Mouse (Mus musculus) natural killer cell, adult 2 months (primary cell): ENCODE results near the gene Ugt1a1.

Source experiments
- DNase-seq, 2 experiments: peaks; one replicate each; pipeline ENCODE4 v3.0.0; 2022; ENCODE audit warnings: low spot score in 2 of 2

Gene Ugt1a1

GRCm38 (mm10) chr1:88234248-88234610, 22.5 kb downstream of the Ugt1a1 start:
- DNase-seq: no peak

GRCm38 (mm10) chr1:88234646-88235045, 22.9 kb downstream of the Ugt1a1 start:
- DNase-seq: no peak

- no peak for DNase-seq
Measured at GRCm38 (mm10) chr1:88235046-88235893, 23.5 kb downstream of the Ugt1a1 start.

- no peak for DNase-seq
Measured at GRCm38 (mm10) chr1:88235894-88236415, 24.2 kb downstream of the Ugt1a1 start.

- DNase-seq: no peak
Measured at GRCm38 (mm10) chr1:88237311-88237710, 25.6 kb downstream of the Ugt1a1 start.

DNA sequence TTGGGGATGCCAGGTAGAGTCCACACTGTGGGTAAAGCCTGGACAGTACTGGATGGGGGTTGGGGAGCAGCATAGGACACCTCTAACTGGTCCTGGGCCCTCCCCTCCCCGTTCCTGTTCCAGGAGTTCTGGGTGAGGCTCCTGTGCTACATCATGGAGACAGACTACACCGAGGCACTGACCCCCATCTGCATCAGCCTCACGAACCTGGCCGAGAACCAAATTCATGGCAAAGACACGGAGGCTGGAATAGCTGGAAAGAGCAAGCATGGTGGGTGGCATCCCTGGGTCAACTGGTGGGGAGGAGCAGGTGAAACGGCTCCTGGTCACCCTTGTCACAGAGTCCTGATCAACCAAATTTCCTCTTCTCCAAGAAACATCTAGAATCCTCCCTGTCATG, 27.0 kb downstream of the Ugt1a1 start:
- no peak for DNase-seq

DNA sequence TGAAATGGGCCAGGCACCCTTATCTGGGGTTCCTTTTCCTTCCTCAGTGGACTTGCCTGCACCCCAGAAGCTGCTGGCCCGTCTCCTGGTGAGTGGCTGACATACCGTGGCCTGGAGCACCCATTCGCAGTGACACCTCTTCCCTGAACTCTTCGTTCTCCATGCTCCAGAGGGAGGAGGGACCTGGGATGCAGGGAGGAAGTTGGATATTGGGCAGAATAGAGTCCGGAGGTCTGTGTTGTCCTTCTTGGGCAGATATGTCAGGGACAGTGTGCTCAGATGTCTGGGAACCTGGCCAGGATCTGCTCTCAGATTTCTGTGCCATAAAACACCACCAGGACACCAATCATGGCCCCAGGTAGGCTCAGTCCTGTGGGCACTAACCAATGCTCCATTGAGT, 28.3 kb downstream of the Ugt1a1 start:
- DNase-seq: no peak

- no peak for DNase-seq
Measured at GRCm38 (mm10) chr1:88240579-88240978, 28.8 kb downstream of the Ugt1a1 start.

- no peak for DNase-seq
Measured at GRCm38 (mm10) chr1:88243861-88244260, 32.1 kb downstream of the Ugt1a1 start.

DNA sequence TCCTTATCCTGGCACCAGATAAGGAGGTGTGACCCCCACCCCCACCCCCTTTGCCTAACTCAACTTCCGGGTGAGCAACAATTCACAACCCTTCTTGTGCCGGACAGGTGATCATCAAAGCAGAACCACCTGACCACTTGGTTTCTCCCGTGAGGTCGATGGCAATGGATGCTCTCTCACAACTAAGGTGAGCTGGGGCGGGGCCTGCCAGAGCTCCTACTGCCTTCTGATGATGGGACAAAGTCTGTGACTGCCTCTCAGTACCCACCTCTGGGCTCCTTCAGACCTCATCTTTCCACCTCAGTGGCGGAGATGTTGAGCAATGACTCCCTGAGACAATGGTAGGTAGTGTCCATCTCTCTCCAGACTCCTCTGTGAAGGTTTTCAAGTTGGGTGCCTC, 34.1 kb downstream of the Ugt1a1 start:
- DNase-seq: no peak

- DNase-seq: no peak
Measured at GRCm38 (mm10) chr1:88246386-88246785, 34.6 kb downstream of the Ugt1a1 start.

GRCm38 (mm10) chr1:88247660-88248059, 35.9 kb downstream of the Ugt1a1 start:
- no peak for DNase-seq

- DNase-seq: no peak
Measured at GRCm38 (mm10) chr1:88248658-88249057, 36.9 kb downstream of the Ugt1a1 start.

GRCm38 (mm10) chr1:88249596-88249995, 37.8 kb downstream of the Ugt1a1 start:
- no peak for DNase-seq

GRCm38 (mm10) chr1:88250023-88250422, 38.3 kb downstream of the Ugt1a1 start:
- DNase-seq: no peak

GRCm38 (mm10) chr1:88253106-88253505, 41.3 kb downstream of the Ugt1a1 start:
- DNase-seq: no peak

DNA sequence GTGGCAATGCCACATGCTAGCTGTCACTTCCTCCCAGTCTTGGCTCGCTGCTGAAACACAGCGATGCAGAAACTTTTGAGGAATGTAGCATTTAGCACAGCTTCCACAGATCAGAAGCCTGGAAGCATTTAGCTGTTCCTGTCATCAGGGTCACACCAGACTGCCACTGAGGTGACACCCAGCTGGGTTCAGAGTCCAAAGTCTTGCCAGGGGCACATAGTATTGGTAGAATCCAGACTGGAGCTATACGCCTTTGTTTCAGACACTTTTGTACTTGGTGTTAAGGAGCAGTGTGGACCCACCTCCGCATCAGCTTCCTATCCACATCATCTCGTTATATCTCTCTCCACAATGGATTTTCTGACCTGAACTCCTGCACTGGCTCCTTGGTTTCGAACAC, 41.8 kb downstream of the Ugt1a1 start:
- no peak for DNase-seq

- no peak for DNase-seq
Measured at GRCm38 (mm10) chr1:88254793-88255465, 43.2 kb downstream of the Ugt1a1 start.

DNA sequence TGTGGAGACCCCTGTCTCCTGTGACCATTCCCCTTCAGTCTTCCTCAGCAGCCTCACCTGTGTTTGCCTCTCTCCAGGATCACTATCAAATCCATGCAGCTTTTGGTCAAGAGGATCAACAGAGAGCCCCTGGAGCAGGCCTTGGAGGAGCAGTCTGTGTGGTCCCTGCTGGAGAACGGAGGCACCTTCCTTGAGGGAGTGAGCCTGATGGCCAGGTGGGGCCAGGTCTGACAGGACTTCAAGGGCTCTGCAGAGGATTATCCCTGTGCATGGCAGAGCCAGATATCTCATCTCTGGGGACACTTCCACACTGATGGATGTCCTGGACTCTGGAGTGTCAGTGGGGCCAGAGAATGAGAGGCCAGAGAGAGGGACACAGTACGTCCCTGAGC, 43.7 kb downstream of the Ugt1a1 start:
- DNase-seq: no peak

GRCm38 (mm10) chr1:88255989-88256754, 44.4 kb downstream of the Ugt1a1 start:
- no peak for DNase-seq

DNA sequence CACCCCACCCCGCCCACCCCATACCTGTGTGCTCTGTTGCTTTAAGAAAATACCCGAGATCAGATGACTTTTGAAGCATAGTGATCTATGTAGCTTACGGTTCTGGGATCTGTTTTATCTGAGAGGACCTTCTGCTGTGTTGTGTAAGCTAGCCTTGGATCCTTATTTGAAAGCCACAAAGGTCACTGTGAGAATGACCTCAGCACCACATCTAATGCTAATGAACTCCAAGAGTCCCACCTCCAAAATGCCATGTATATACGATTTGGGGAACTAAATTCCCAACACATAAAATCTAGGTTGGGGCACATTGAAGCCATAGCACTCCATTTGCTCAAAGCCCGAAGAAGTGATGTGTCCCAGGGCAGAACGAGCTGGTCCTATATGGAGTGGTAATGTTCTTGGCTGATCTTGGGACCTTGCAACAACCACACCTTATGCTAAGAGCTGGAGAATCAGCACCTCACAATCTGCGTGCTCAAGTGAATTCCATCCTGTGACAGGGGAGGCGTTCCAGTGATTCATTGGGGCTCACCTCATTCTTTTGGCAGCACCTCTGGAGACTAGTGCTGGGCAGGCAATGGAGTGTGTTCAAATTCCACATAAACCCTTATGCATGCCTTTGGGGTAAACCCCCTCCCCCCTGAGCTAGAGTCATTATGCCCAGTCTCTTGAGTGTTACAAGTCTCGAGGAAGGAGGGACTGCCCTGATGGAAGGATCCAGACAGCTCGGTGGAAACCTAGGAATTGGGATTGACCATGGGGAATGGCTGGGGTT, 45.3 kb downstream of the Ugt1a1 start:
- DNase-seq: no peak

DNA sequence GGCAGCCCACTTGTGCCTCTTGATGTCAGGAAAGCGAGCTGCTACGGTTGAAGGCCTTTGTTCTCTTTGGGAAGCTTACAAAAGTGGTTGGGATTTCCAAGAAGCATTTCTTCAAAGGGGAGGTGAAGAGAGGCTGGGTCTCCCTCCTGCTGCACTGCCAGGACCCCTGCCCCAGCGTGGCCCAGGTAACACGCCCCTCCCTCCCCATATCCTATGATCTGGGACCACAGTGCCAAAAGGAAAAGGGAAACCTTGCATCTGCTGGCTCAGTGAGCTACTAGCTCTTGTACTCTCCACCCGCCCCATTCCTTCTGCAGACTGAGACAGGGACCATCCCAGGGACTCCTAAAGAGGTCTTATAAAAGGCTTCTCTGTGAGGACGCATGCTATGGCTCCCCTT, 45.9 kb downstream of the Ugt1a1 start:
- DNase-seq: no peak
